Mouse (Mus musculus): ENCODE data around the gene Glra1.
"Not testable (repeated sequence)": the region's sequence is repeated elsewhere in the genome, so short reads cannot be mapped to it uniquely, and the experiment has no call there.

The Glra1 gene

GRCm38 (mm10) chr11:55607808-55608523, at the start of gene Glra1:
Gene Glra1 (minus strand): TSS chr11:55608198.
- DNase-seq = peak; percentile 18 to 32

DNA sequence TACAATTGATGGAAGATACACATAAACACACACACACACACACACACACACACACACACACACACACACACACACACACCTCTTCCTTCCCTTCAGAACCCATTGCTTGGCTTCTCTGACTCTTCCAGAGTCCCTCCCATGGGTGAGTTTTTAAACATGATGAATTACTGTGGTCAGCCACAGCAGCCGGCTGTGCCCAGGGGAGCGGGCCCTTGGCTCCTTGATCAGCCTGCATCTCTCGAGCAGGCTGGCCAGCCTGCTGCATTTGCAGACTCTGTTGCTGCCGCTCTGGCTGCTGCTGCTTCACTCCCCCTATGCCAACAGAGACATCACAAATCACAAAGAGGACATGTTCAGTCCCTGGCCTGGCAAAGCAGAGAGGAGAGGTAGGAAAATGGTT, 29.0 kb upstream of the Glra1 start:
- DNase-seq = no peak

GRCm38 (mm10) chr11:55633901-55634300, 25.9 kb upstream of the Glra1 start:
- peak; percentile 2 to 9 for DNase-seq

- not testable (repeated sequence) for DNase-seq
Measured at GRCm38 (mm10) chr11:55614631-55615030, 6.6 kb upstream of the Glra1 start.

DNA sequence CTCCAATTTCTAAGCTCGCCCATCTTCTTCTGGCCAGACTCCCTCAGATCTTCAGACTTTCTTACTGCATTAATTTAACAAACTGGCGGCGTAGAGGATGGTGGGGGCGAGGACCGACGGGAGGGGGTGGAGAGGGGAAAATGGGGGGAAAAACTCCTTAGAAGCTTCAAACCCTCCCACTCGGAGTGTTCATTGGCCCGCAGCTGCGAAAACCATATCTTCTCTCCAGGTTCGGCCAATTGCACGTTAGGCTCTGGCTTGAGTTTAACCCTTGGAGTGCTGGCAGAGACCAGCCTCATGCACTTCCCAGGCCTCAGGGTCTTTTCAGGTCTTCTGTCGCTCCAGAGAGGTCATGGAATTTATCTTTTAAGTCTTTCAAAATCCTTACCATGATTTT, 524 bp upstream of the Glra1 start:
- no peak for DNase-seq

DNA sequence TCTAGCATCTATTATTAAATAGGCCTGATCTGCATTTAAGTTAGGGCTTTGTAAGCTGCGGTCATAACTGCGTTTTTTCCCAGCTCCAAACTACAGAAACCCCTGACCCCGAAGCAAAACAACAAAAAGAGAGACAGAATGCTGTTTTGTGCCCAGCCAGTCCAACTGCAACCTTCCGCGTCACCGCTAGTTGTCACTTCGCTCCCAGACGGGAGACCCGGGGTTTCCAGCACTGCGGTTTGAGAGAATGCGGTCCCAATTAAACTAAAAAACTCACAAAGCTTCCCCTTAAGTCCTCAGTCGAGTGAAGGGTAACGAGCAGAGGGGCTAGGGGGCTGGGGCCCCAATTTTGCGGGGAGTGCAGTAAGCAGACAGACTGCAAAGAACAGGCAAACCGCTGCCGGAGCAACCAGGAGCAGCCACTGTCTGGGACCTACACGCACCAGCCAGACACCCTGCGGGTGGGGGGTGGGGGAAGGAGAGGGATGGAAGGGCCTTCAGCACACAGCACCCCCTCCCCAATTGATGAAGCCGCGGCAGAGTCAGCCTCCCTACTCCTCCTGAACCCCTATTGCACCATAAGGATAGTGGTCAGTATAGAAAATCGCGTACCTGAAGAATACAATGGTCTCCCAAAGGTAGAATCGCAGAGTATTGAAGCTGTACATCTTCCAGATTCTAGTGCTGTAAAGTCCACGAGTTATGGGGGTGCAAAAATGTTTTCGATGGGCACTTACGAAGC, 761 bp downstream of the Glra1 start:
- DNase-seq = peak; percentile 43 to 50

DNA sequence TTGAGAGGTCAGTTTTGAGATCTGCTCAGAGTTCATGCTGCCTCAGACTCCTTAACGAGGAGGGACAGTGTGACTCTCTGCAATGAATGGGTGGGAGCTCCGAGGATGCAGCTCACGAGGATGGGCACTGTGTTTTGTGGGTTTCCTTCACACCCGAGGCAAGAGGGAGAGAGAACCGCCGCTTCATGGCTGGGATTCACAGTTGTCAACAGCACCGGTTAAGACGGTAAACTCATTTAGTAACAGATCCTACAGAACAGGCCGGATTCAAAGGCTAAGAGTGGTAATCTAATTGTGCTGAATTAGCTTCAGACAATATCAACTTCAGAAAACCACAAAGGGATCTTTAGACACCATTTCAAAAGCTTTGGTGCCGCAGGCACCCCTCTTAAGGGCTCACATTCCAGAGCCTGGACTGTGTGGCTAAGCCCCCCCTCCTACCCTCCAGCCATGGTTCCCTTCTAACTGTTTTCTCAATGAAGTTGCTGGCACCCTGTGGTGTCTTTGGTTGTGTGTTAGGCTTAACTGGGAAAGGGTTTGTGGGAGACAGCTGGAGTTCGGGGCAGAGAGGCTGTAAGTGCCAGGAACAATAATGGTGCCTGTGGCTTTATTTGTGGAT, 6.4 kb downstream of the Glra1 start:
- DNase-seq = no peak

DNA sequence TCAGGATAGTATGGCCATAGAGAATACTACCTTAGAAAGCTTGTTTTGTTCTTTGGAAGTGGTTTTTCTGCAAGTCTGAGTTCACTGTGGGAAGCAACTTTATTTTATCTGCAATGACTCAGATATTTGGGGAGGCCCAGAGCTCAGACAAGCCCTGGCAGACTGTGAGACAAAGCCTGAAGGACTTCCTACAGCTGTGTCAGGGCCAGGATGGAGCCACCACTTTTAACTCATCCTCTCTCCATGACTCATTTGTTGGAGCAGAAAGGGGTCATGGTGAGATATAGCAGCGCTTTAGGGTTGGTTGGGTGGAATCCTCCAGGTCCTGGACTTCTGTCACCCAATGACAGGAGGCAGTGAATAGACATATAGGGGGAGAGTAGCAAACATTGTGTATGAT, 12.3 kb downstream of the Glra1 start:
- DNase-seq = no peak

DNA sequence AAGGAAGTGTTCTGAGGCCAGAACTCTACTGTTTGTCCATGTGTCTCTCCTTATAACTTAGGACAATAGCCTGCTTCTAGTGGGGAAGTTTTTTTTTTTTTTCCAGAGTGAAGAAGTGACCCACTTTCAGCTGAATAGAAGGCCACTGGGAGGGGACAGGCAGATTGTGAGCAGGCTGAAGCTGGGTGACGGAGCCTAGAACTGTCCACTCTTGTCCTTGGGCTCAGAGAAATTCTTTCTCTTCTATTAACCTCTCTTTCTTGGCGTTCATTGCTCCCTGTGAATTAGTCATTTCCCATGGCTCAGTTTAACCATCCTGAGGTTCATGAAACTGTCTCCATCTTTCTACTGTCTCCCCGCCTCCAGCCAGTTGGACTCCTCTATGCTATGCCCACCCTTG, 13.6 kb downstream of the Glra1 start:
- no peak for DNase-seq

DNA sequence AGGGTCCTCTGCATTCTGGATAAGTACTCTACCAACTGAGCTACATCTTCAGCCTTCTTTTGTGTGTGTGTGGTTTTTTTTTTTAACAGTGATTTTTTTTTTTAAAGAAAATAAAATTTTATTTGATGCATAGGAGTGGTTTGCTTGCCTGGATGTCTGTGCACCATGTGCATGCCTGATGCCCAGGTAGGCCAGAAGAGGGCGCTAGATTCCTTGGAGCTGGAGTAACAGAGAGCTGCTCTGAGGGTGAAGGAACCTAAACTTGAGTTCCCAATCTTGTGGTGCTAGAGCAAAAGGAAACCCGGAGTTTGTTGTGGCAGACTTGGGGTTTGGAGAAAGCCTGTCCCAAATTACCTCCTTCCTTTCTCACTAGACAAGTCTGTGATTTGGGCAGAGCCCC, 16.8 kb downstream of the Glra1 start:
- no peak for DNase-seq

DNA sequence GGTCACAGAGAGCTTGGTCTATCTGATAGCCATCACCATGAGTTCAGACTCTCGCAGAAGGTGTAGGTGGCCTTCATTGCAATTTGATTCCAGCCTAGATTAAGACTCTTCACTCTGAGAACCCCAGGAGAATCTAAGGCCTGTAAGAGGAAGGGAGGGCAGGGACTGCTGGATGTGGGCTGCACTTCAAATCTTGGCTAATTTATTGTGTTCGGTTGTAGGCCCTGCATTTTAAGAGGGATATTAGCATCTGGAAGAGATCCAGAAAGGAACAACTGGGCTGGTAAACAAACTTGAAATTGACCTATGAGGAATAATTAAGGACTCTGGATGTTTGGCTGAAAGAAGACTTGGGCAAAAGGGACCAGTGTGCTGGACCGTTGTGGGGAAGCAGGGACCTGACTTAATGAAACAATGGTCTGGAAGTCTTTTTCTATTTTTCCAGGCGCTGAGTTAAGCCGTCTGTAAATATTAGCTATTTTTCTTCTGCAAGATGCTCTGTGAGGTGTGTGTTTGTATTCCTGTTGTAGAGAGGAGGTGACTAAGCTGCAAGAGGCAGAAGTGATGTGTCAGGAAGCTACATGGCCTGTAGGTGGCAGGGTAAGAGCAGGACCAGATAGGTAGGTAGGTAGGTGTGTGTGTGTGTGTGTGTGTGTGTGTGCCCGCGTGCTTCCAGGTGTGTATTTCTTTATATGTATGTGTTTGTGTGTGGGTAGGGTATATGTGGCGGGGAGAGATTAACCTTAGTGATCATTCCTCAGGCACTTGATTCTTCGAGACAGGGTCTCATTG, 18.4 kb downstream of the Glra1 start:
- no peak for DNase-seq

GRCm38 (mm10) chr11:55574397-55574796, 33.6 kb downstream of the Glra1 start:
- peak in 1 of 2 experiments; percentile 5 for DNase-seq

- DNase-seq = peak; percentile 27 to 40
Measured at GRCm38 (mm10) chr11:55571144-55571543, 36.9 kb downstream of the Glra1 start.

- no peak for DNase-seq
Measured at GRCm38 (mm10) chr11:55566309-55567099, 41.5 kb downstream of the Glra1 start.

- DNase-seq = no peak
Measured at GRCm38 (mm10) chr11:55545690-55546089, 62.3 kb downstream of the Glra1 start.

DNA sequence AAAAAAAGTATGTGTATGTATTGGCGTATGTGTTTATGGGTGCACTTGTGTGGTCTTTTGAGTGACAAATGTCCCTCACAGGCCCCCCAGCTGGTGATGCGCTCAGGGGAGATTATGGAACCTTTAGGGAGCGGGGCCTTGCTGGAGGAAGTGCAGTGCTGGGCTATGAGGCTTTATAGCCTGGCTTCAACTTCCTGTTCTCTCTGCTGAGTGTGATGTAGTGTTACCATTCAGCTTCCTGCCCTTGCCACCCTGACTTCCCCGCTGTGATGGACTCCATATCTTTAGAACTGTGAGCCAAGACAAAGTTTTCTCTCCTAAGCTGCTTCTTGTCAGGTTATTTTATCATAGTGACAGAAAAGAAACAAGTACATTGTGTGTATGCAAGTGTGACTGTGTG, 65.3 kb downstream of the Glra1 start:
- DNase-seq = no peak

DNA sequence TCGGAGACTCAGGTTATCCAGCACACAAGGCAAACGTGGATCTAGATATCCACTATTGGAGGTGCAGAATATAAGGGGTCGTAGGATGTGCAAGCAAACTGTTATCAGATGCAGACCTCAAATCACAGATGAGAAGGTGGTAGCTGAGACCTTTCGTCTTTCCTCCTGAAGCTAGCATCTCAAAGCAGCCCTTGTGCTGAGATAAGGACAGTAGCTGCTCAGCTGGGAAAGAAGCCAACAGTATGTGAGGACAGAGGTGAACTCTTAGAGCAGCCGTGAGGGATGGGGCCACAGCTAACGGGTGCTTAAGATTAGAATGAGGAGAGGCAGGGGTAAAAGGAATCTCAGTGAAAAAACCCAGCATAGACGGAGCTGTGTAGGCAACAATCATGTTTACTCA, 65.9 kb downstream of the Glra1 start:
- DNase-seq = no peak

DNA sequence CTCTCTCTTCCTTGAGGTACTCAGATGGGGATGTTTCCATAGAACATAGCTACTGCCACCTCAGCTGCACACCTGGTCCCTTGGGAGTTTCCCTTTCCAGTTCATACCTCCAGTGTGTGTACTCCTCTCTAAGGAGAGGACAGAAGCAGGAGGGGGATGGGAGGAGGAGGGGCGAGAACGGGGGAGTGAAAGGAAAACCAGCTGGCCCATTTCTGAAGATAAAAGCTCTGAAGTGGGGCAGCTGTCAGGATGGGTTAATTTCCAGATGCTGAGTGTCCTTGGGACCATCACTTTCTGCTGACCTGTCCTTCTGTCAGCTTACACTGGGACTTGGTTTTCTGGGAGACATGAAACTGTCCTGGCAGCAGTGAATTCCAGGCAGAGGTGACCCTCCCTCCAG, 73.2 kb downstream of the Glra1 start:
- no peak for DNase-seq

GRCm38 (mm10) chr11:55533378-55533777, 74.6 kb downstream of the Glra1 start:
- DNase-seq = peak; percentile 88 to 90

GRCm38 (mm10) chr11:55530741-55531140, 77.3 kb downstream of the Glra1 start:
- DNase-seq = no peak

DNA sequence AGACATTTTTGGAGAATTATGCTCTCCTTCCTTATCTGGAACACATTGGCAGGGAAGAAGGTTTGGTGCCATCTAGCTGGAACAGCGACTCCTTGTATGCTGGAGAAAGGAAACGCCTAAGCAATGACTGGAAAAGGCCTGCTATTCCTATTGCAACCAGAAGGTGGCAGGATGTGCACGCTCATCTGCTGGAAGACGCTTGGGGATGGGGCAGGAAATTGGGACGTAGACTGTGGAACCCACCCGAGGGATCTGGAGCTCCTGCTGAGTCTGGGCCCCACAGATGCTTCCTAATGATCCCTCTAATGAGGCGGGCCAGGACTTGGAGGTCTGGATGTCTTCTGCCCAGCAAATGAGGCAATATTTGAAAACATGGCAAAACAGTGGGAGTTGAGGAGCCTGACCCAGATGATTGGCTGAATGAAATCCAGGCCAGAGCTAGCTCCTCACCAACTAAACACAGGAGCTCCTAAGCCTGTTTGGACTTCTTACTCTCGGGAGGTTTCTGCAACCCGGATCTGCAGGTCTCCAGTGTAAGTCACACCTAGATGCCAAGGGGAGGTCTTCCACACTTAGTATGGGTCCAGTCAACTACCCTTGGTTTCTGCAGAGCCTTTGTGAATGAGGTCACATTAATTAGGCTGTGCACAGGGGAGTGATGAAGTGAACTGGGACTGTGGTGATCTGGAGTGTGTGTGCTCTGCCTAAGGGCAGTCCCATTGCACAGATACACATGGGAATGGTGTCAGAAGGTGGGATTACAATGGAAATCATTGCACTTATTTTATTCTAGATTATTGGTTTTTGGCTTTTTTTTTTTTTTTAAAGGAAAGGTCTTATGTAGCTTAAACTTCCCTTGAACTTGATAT, 89.0 kb downstream of the Glra1 start:
- DNase-seq = peak; percentile 76 to 83

Measured in cerebellum, postnatal 36 days (tissue).